Mouse (Mus musculus) CH12.LX (cell line): ENCODE data around the gene Ccdc36. TPM values are rescaled to one million over a fixed set of nuclear protein-coding genes. Genes with fewer than 3 reads are reported as not detected.

ENCODE experiments used
- DNase-seq: peaks from one replicate; pipeline ENCODE4 v3.0.0-alpha.2; 2013; ENCODE audit errors: extremely low read depth
- H3K27ac ChIP-seq: 2 replicates; pipeline ENCODE4 v1.5.1; 2012; ENCODE audit warnings: low read depth, mild to moderate bottlenecking, control low read depth, moderate library complexity; ENCODE audit not compliant: insufficient read depth
- H3K27me3 ChIP-seq: replicated peaks from 2 replicates; pipeline ENCODE3; 2012; ENCODE audit warnings: inconsistent platforms
- H3K36me3 ChIP-seq, 2 experiments: replicated peaks in 1 of 2; 2 replicates each; pipeline versions ENCODE3 to v1.6.1; 2012; ENCODE audit warnings: inconsistent platforms in 1 of 2, low read length in 1 of 2, mild to moderate bottlenecking in 1 of 2, mixed read lengths in 1 of 2, moderate library complexity in 1 of 2; ENCODE audit not compliant: control insufficient read depth in 1 of 2, insufficient read depth in 1 of 2
- H3K4me1 ChIP-seq, 2 experiments: 2 replicates each; pipeline ENCODE4 v1.6.1; 2012; ENCODE audit warnings: inconsistent platforms in 1 of 2, moderate library complexity in 1 of 2; ENCODE audit not compliant: insufficient read depth in 2 of 2, control insufficient read depth in 1 of 2
- H3K4me2 ChIP-seq: 2 replicates; pipeline ENCODE4 v1.6.1; 2012; ENCODE audit warnings: low read depth, mild to moderate bottlenecking, control low read depth; ENCODE audit not compliant: poor library complexity, insufficient read depth, severe bottlenecking
- H3K4me3 ChIP-seq, 3 experiments: fragments of 150-350 bp in 1 of 3; sonication (generic) in 1 of 3; replicated peaks in 1 of 3; 2 replicates each; pipeline versions ENCODE3 to v1.5.1; 2011 to 2012; ENCODE audit warnings: low read depth in 2 of 3, low read length in 2 of 3, mild to moderate bottlenecking in 2 of 3, moderate library complexity in 2 of 3, control low read depth in 1 of 3, improper control_type of control experiment in 1 of 3, inconsistent platforms in 1 of 3, mixed read lengths in 1 of 3; ENCODE audit not compliant: poor library complexity in 1 of 3
- H3K79me2 ChIP-seq: replicated peaks from 2 replicates; pipeline ENCODE4 v1.6.1; 2012; ENCODE audit warnings: mild to moderate bottlenecking, moderate library complexity; ENCODE audit not compliant: control insufficient read depth, poor library complexity, insufficient read depth, severe bottlenecking; ENCODE audit errors: extremely low read depth
- H3K9ac ChIP-seq: 2 replicates; pipeline ENCODE4 v1.6.1; 2012; ENCODE audit warnings: low read depth, mild to moderate bottlenecking, control low read depth, moderate library complexity; ENCODE audit not compliant: insufficient read depth
- H3K9me3 ChIP-seq: replicated peaks from 2 replicates; pipeline ENCODE3; 2012; ENCODE audit warnings: low read length, inconsistent platforms, mixed read lengths
- BHLHE40 ChIP-seq: IDR thresholded peaks from 2 replicates; pipeline ENCODE4 v1.6.1; 2011; ENCODE audit warnings: mild to moderate bottlenecking, low read depth, low read length, improper control_type of control experiment
- CHD1 ChIP-seq: IDR thresholded peaks from 2 replicates; pipeline ENCODE4 v1.6.1; 2012; ENCODE audit warnings: low read depth, low read length, improper control_type of control experiment, inconsistent platforms
- CHD2 ChIP-seq: IDR thresholded peaks from 2 replicates; pipeline ENCODE4 v1.6.1; 2011; ENCODE audit warnings: low read length, improper control_type of control experiment
- ELF1 ChIP-seq: IDR thresholded peaks from 2 replicates; pipeline ENCODE4 v1.6.1; 2014; ENCODE audit warnings: low read depth, mild to moderate bottlenecking, inconsistent platforms, low read length, improper control_type of control experiment
- GABPA ChIP-seq: IDR thresholded peaks from 2 replicates; pipeline ENCODE4 v1.6.1; 2012; ENCODE audit warnings: low read depth, low read length, improper control_type of control experiment, inconsistent platforms; ENCODE audit not compliant: insufficient replicate concordance
- HCFC1 ChIP-seq: IDR thresholded peaks from 2 replicates; pipeline ENCODE4 v1.6.1; 2012; ENCODE audit warnings: low read depth, mild to moderate bottlenecking, inconsistent platforms, low read length, improper control_type of control experiment
- IRF4 ChIP-seq: IDR thresholded peaks from 2 replicates; pipeline ENCODE4 v1.6.1; 2014; ENCODE audit warnings: low read depth, mild to moderate bottlenecking, inconsistent platforms, low read length, improper control_type of control experiment
- MAFK ChIP-seq: IDR thresholded peaks from 2 replicates; pipeline ENCODE4 v1.6.1; 2011; ENCODE audit warnings: low read length, improper control_type of control experiment; ENCODE audit not compliant: insufficient replicate concordance
- MAZ ChIP-seq: IDR thresholded peaks from 2 replicates; pipeline ENCODE4 v1.6.1; 2012; ENCODE audit warnings: low read depth, mild to moderate bottlenecking, inconsistent platforms, low read length, improper control_type of control experiment, moderate library complexity
- MYC ChIP-seq: IDR thresholded peaks from 2 replicates; pipeline ENCODE4 v1.6.1; 2011; ENCODE audit warnings: low read depth, mild to moderate bottlenecking, improper control_type of control experiment, low read length
- NRF1 ChIP-seq: IDR thresholded peaks from 2 replicates; pipeline ENCODE4 v1.6.1; 2014; ENCODE audit warnings: low read depth, mild to moderate bottlenecking, inconsistent platforms, low read length, improper control_type of control experiment, moderate library complexity
- PAX5 ChIP-seq: IDR thresholded peaks from 2 replicates; pipeline ENCODE4 v1.6.1; 2012; ENCODE audit warnings: low read length, inconsistent platforms, mixed read lengths
- POLR2AphosphoS2 ChIP-seq: IDR thresholded peaks from 2 replicates; pipeline ENCODE4 v1.6.1; 2011; ENCODE audit warnings: low read depth, low read length, improper control_type of control experiment
- RAD21 ChIP-seq: IDR thresholded peaks from 2 replicates; pipeline ENCODE4 v1.6.1; 2011; ENCODE audit warnings: low read depth, mild to moderate bottlenecking, low read length, improper control_type of control experiment, moderate library complexity
- SMC3 ChIP-seq: IDR thresholded peaks from 2 replicates; pipeline ENCODE4 v1.6.1; 2011; ENCODE audit warnings: low read depth, low read length, improper control_type of control experiment
- TBP ChIP-seq: conservative IDR thresholded peaks from 2 replicates; pipeline ENCODE4 v1.6.1; 2011; ENCODE audit warnings: low read depth, low read length, improper control_type of control experiment
- TCF12 ChIP-seq: IDR thresholded peaks from 2 replicates; pipeline ENCODE4 v1.6.1; 2014; ENCODE audit warnings: low read depth, mild to moderate bottlenecking, inconsistent platforms, low read length, improper control_type of control experiment
- UBTF ChIP-seq: IDR thresholded peaks from 2 replicates; pipeline ENCODE4 v1.6.1; 2012; ENCODE audit warnings: low read depth, mild to moderate bottlenecking, inconsistent platforms, low read length, improper control_type of control experiment, moderate library complexity
- USF1 ChIP-seq: IDR thresholded peaks from 2 replicates; pipeline ENCODE4 v1.6.1; 2014; ENCODE audit warnings: low read depth, mild to moderate bottlenecking, inconsistent platforms, low read length, improper control_type of control experiment
- ZC3H11A ChIP-seq: IDR thresholded peaks from 2 replicates; pipeline ENCODE4 v1.6.1; 2012; ENCODE audit warnings: low read depth, mild to moderate bottlenecking, inconsistent platforms, low read length, improper control_type of control experiment
- ZKSCAN1 ChIP-seq: IDR thresholded peaks from 2 replicates; pipeline ENCODE4 v1.6.1; 2012; ENCODE audit warnings: low read depth, inconsistent platforms, low read length, improper control_type of control experiment, borderline replicate concordance
- ZMIZ1 ChIP-seq: IDR thresholded peaks from 2 replicates; pipeline ENCODE4 v1.6.1; 2012; ENCODE audit warnings: low read depth, mild to moderate bottlenecking, inconsistent platforms, low read length, improper control_type of control experiment
- dilution Hi-C: fragments of 300-500 bp; cut with MboI; formaldehyde crosslinking; loops from 2 replicates; pipeline ENCODE4 v1.14.3; 2020; ENCODE audit warnings: low sequenced_read_pairs; ENCODE audit not compliant: extremely low pct_unique_long_range_greater_than_20kb, extremely low pct_ligation_motif_present
- in situ Hi-C: fragments of 300-500 bp; cut with MboI; formaldehyde crosslinking; loops from 3 replicates; pipeline ENCODE4 v1.14.3; 2019; ENCODE audit warnings: low sequenced_read_pairs, low pct_ligation_motif_present, low pct_unique_long_range_greater_than_20kb, mixed read lengths
- polyA plus RNA-seq: library from polyadenylated mRNA; unstranded; fragments of >175 nt; gene quantifications from 2 replicates; pipeline ENCODE4 v1.2.1, GENCODE M21; 2012; ENCODE audit warnings: low read depth; ENCODE audit not compliant: insufficient read length
- total RNA-seq, 2 experiments: library from RNA; depleted of rRNA; stranded (reverse); fragments of 300-350 nt in 1 of 2; fragments of >200 nt in 1 of 2; gene quantifications; 2 replicates each; pipeline ENCODE4 v1.2.3; 2012 to 2014

Gene Ccdc36
- total and polyA plus RNA-seq, 3 experiments: 0.04 to 0.13 (median 0.13) TPM

- no peak for TF ChIP-seq CHD1
- TF ChIP-seq PAX5: no peak
- no peak for TF ChIP-seq UBTF
- TF ChIP-seq HCFC1: peak; percentile 94
- no peak for TF ChIP-seq RAD21
- TF ChIP-seq MAZ: peak; percentile 56; the same call in 1 of the 2 replicates
- TF ChIP-seq IRF4: peak; percentile 32; the same call in 1 of the 2 replicates
- no peak for TF ChIP-seq ZC3H11A
- no peak for TF ChIP-seq TBP
- no peak for TF ChIP-seq BHLHE40
- TF ChIP-seq SMC3: no peak
- TF ChIP-seq ZMIZ1: peak; percentile 49; the same call in 1 of the 2 replicates
- no peak for TF ChIP-seq MYC
- TF ChIP-seq, all 38 proteins: peak for 16
Measured at GRCm38 (mm10) chr9:108460319-108461178, 32.3 kb upstream of the Ccdc36 start, which contains the start of gene Ccdc71 (continued).

- TF ChIP-seq BHLHE40 (no peak), TCF12 (no peak), MAFK (no peak), ZMIZ1 (no peak), POLR2AphosphoS2 (no peak), USF1 (no peak), IRF4 (no peak), ZKSCAN1 (no peak), TBP (no peak), CHD2 (no peak), CHD1 (no peak), ELF1 (no peak), GABPA (no peak), NRF1 (no peak)
- H3K4me2 ChIP-seq: no peak overlapping the region
- no peak overlapping the region for H3K27ac ChIP-seq
- peak overlapping the region in 2 of 3 experiments; percentile 30 to 84 for H3K4me3 ChIP-seq
- no peaks in the 10 kb centered on the region for H3K27me3 ChIP-seq
- H3K9ac ChIP-seq: no peak overlapping the region
- in situ Hi-C loops: no loop called here
- H3K36me3 ChIP-seq: peaks cover 15 to 33% of the 10 kb centered on the region in 2 experiments
- no peaks in the 10 kb centered on the region for H3K9me3 ChIP-seq
- DNase-seq: no peak
- peaks cover 10 to 24% of the 10 kb centered on the region in 2 experiments for H3K4me1 ChIP-seq
- dilution Hi-C loops: no loop called here
- H3K79me2 ChIP-seq: peaks cover 21% of the 10 kb centered on the region
Measured at GRCm38 (mm10) chr9:108459939-108460318, 31.6 kb upstream of the Ccdc36 start.
